Mouse (Mus musculus) CH12.LX (cell line): ENCODE measurements around the gene Fxr1. TPM values are rescaled to one million over a fixed set of nuclear protein-coding genes. Genes with fewer than 3 reads are reported as not detected.

Experiments used
- DNase-seq: peaks from one replicate; pipeline ENCODE4 v3.0.0-alpha.2; 2013; ENCODE audit errors: extremely low read depth
- H3K27ac ChIP-seq: 2 replicates; pipeline ENCODE4 v1.5.1; 2012; ENCODE audit warnings: low read depth, mild to moderate bottlenecking, control low read depth, moderate library complexity; ENCODE audit not compliant: insufficient read depth
- H3K27me3 ChIP-seq: replicated peaks from 2 replicates; pipeline ENCODE3; 2012; ENCODE audit warnings: inconsistent platforms
- H3K36me3 ChIP-seq, 2 experiments: replicated peaks in 1 of 2; 2 replicates each; pipeline versions ENCODE3 to v1.6.1; 2012; ENCODE audit warnings: inconsistent platforms in 1 of 2, low read length in 1 of 2, mild to moderate bottlenecking in 1 of 2, mixed read lengths in 1 of 2, moderate library complexity in 1 of 2; ENCODE audit not compliant: control insufficient read depth in 1 of 2, insufficient read depth in 1 of 2
- H3K4me1 ChIP-seq, 2 experiments: 2 replicates each; pipeline ENCODE4 v1.6.1; 2012; ENCODE audit warnings: inconsistent platforms in 1 of 2, moderate library complexity in 1 of 2; ENCODE audit not compliant: insufficient read depth in 2 of 2, control insufficient read depth in 1 of 2
- H3K4me2 ChIP-seq: 2 replicates; pipeline ENCODE4 v1.6.1; 2012; ENCODE audit warnings: low read depth, mild to moderate bottlenecking, control low read depth; ENCODE audit not compliant: poor library complexity, insufficient read depth, severe bottlenecking
- H3K4me3 ChIP-seq, 3 experiments: fragments of 150-350 bp in 1 of 3; sonication (generic) in 1 of 3; replicated peaks in 1 of 3; 2 replicates each; pipeline versions ENCODE3 to v1.5.1; 2011 to 2012; ENCODE audit warnings: low read depth in 2 of 3, low read length in 2 of 3, mild to moderate bottlenecking in 2 of 3, moderate library complexity in 2 of 3, control low read depth in 1 of 3, improper control_type of control experiment in 1 of 3, inconsistent platforms in 1 of 3, mixed read lengths in 1 of 3; ENCODE audit not compliant: poor library complexity in 1 of 3
- H3K79me2 ChIP-seq: replicated peaks from 2 replicates; pipeline ENCODE4 v1.6.1; 2012; ENCODE audit warnings: mild to moderate bottlenecking, moderate library complexity; ENCODE audit not compliant: control insufficient read depth, poor library complexity, insufficient read depth, severe bottlenecking; ENCODE audit errors: extremely low read depth
- H3K9ac ChIP-seq: 2 replicates; pipeline ENCODE4 v1.6.1; 2012; ENCODE audit warnings: low read depth, mild to moderate bottlenecking, control low read depth, moderate library complexity; ENCODE audit not compliant: insufficient read depth
- H3K9me3 ChIP-seq: replicated peaks from 2 replicates; pipeline ENCODE3; 2012; ENCODE audit warnings: low read length, inconsistent platforms, mixed read lengths
- BHLHE40 ChIP-seq: IDR thresholded peaks from 2 replicates; pipeline ENCODE4 v1.6.1; 2011; ENCODE audit warnings: mild to moderate bottlenecking, low read depth, low read length, improper control_type of control experiment
- E2F4 ChIP-seq: IDR thresholded peaks from 2 replicates; pipeline ENCODE4 v1.6.1; 2011; ENCODE audit warnings: low read depth, low read length, improper control_type of control experiment; ENCODE audit not compliant: insufficient replicate concordance
- GABPA ChIP-seq: IDR thresholded peaks from 2 replicates; pipeline ENCODE4 v1.6.1; 2012; ENCODE audit warnings: low read depth, low read length, improper control_type of control experiment, inconsistent platforms; ENCODE audit not compliant: insufficient replicate concordance
- IRF4 ChIP-seq: IDR thresholded peaks from 2 replicates; pipeline ENCODE4 v1.6.1; 2014; ENCODE audit warnings: low read depth, mild to moderate bottlenecking, inconsistent platforms, low read length, improper control_type of control experiment
- JUND ChIP-seq: conservative IDR thresholded peaks from 2 replicates; pipeline ENCODE4 v1.6.1; 2011; ENCODE audit warnings: low read depth, low read length, improper control_type of control experiment
- KAT2A ChIP-seq: IDR thresholded peaks from 2 replicates; pipeline ENCODE4 v1.6.1; 2012; ENCODE audit warnings: low read length, improper control_type of control experiment, inconsistent platforms; ENCODE audit not compliant: insufficient replicate concordance
- NRF1 ChIP-seq: IDR thresholded peaks from 2 replicates; pipeline ENCODE4 v1.6.1; 2014; ENCODE audit warnings: low read depth, mild to moderate bottlenecking, inconsistent platforms, low read length, improper control_type of control experiment, moderate library complexity
- RAD21 ChIP-seq: IDR thresholded peaks from 2 replicates; pipeline ENCODE4 v1.6.1; 2011; ENCODE audit warnings: low read depth, mild to moderate bottlenecking, low read length, improper control_type of control experiment, moderate library complexity
- RCOR1 ChIP-seq: conservative IDR thresholded peaks from 2 replicates; pipeline ENCODE4 v1.6.1; 2012; ENCODE audit warnings: low read depth, mild to moderate bottlenecking, inconsistent platforms, low read length, improper control_type of control experiment
- TBP ChIP-seq: conservative IDR thresholded peaks from 2 replicates; pipeline ENCODE4 v1.6.1; 2011; ENCODE audit warnings: low read depth, low read length, improper control_type of control experiment
- TCF12 ChIP-seq: IDR thresholded peaks from 2 replicates; pipeline ENCODE4 v1.6.1; 2014; ENCODE audit warnings: low read depth, mild to moderate bottlenecking, inconsistent platforms, low read length, improper control_type of control experiment
- USF1 ChIP-seq: IDR thresholded peaks from 2 replicates; pipeline ENCODE4 v1.6.1; 2014; ENCODE audit warnings: low read depth, mild to moderate bottlenecking, inconsistent platforms, low read length, improper control_type of control experiment
- USF2 ChIP-seq: conservative IDR thresholded peaks from 2 replicates; pipeline ENCODE4 v1.6.1; 2011; ENCODE audit warnings: low read depth, low read length, improper control_type of control experiment
- ZC3H11A ChIP-seq: IDR thresholded peaks from 2 replicates; pipeline ENCODE4 v1.6.1; 2012; ENCODE audit warnings: low read depth, mild to moderate bottlenecking, inconsistent platforms, low read length, improper control_type of control experiment
- ZKSCAN1 ChIP-seq: IDR thresholded peaks from 2 replicates; pipeline ENCODE4 v1.6.1; 2012; ENCODE audit warnings: low read depth, inconsistent platforms, low read length, improper control_type of control experiment, borderline replicate concordance
- ZMIZ1 ChIP-seq: IDR thresholded peaks from 2 replicates; pipeline ENCODE4 v1.6.1; 2012; ENCODE audit warnings: low read depth, mild to moderate bottlenecking, inconsistent platforms, low read length, improper control_type of control experiment
- ZNF384 ChIP-seq: IDR thresholded peaks from 2 replicates; pipeline ENCODE4 v1.6.1; 2012; ENCODE audit warnings: low read depth, low read length, improper control_type of control experiment, inconsistent platforms
- dilution Hi-C: fragments of 300-500 bp; cut with MboI; formaldehyde crosslinking; loops from 2 replicates; pipeline ENCODE4 v1.14.3; 2020; ENCODE audit warnings: low sequenced_read_pairs; ENCODE audit not compliant: extremely low pct_unique_long_range_greater_than_20kb, extremely low pct_ligation_motif_present
- in situ Hi-C: fragments of 300-500 bp; cut with MboI; formaldehyde crosslinking; loops from 3 replicates; pipeline ENCODE4 v1.14.3; 2019; ENCODE audit warnings: low sequenced_read_pairs, low pct_ligation_motif_present, low pct_unique_long_range_greater_than_20kb, mixed read lengths
- polyA plus RNA-seq: library from polyadenylated mRNA; unstranded; fragments of >175 nt; gene quantifications from 2 replicates; pipeline ENCODE4 v1.2.1, GENCODE M21; 2012; ENCODE audit warnings: low read depth; ENCODE audit not compliant: insufficient read length
- total RNA-seq, 2 experiments: library from RNA; depleted of rRNA; stranded (reverse); fragments of 300-350 nt in 1 of 2; fragments of >200 nt in 1 of 2; gene quantifications; 2 replicates each; pipeline ENCODE4 v1.2.3; 2012 to 2014

The Fxr1 gene
- total and polyA plus RNA-seq, 3 experiments: 83.9 to 120 (median 119) TPM

GRCm38 (mm10) chr3:33989302-33989701 is 30.4 kb upstream of the Fxr1 start:
- TF ChIP-seq USF2: no peak
- no peak for TF ChIP-seq E2F4
- no peak for TF ChIP-seq TCF12
- no peak for TF ChIP-seq TBP
- no peak for TF ChIP-seq USF1
- TF ChIP-seq RAD21: no peak
- TF ChIP-seq, all 38 proteins: peak for 0
- Histone ChIP-seq H3K4me2 (no peak overlapping the region), H3K79me2 (no peaks in the 10 kb centered on the region), H3K9ac (no peak overlapping the region), H3K4me1 (peaks cover 0 to 11% of the 10 kb centered on the region in 2 experiments; a peak in 2 of 4 replicates), H3K27me3 (no peaks in the 10 kb centered on the region), H3K36me3 (no peaks in the 10 kb centered on the region), H3K4me3 (no peak overlapping the region), H3K27ac (no peak overlapping the region), H3K9me3 (no peaks in the 10 kb centered on the region)
- dilution Hi-C loops (no loop called here), in situ Hi-C loops (no loop called here)
- no peak for DNase-seq

GRCm38 (mm10) chr3:33990451-33990850 is 29.3 kb upstream of the Fxr1 start:
- Histone ChIP-seq H3K36me3 (no peaks in the 10 kb centered on the region), H3K9me3 (no peaks in the 10 kb centered on the region), H3K27me3 (no peaks in the 10 kb centered on the region), H3K4me3 (no peak overlapping the region), H3K4me2 (no peak overlapping the region), H3K79me2 (no peaks in the 10 kb centered on the region), H3K27ac (no peak overlapping the region), H3K9ac (no peak overlapping the region), H3K4me1 (peaks cover 0 to 11% of the 10 kb centered on the region in 2 experiments; a peak in 2 of 4 replicates)
- TF ChIP-seq RCOR1 (no peak), KAT2A (no peak)
- dilution Hi-C loops (no loop called here), in situ Hi-C loops (no loop called here)
- no peak for DNase-seq

GRCm38 (mm10) chr3:33990921-33991320 is 28.8 kb upstream of the Fxr1 start:
- no peak overlapping the region for H3K4me3 ChIP-seq
- H3K4me2 ChIP-seq: no peak overlapping the region
- H3K9me3 ChIP-seq: no peaks in the 10 kb centered on the region
- dilution Hi-C loops: no loop called here
- in situ Hi-C loops: no loop called here
- H3K36me3 ChIP-seq: no peaks in the 10 kb centered on the region
- H3K27me3 ChIP-seq: no peaks in the 10 kb centered on the region
- peaks cover 0 to 11% of the 10 kb centered on the region in 2 experiments; a peak in 2 of 4 replicates for H3K4me1 ChIP-seq
- DNase-seq: no peak
- no peak overlapping the region for H3K27ac ChIP-seq
- H3K9ac ChIP-seq: no peak overlapping the region
- TF ChIP-seq JUND: no peak
- TF ChIP-seq BHLHE40: no peak
- TF ChIP-seq ZKSCAN1: no peak
- TF ChIP-seq NRF1: no peak
- no peak for TF ChIP-seq GABPA
- no peak for TF ChIP-seq IRF4
- no peak for TF ChIP-seq ZC3H11A
- no peak for TF ChIP-seq ZMIZ1
- TF ChIP-seq ZNF384: no peak
- H3K79me2 ChIP-seq: no peaks in the 10 kb centered on the region
